Mouse (Mus musculus) duodenum, adult 2 months (tissue): Measurements from ENCODE around the gene Fmn2. TPM values are rescaled to one million over a fixed set of nuclear protein-coding genes. Genes with fewer than 3 reads are reported as not detected.

Experiments used
- polyA plus RNA-seq: library from polyadenylated mRNA; depleted of rRNA; stranded (reverse); fragments of >200 nt; gene quantifications from 2 replicates; pipeline ENCODE4 v1.2.3, GENCODE M21; 2012; ENCODE audit warnings: low replicate concordance; rRNA removed

The Fmn2 gene
- 0.07 and 0.09 TPM in 2 replicates for polyA plus RNA-seq

DNA sequence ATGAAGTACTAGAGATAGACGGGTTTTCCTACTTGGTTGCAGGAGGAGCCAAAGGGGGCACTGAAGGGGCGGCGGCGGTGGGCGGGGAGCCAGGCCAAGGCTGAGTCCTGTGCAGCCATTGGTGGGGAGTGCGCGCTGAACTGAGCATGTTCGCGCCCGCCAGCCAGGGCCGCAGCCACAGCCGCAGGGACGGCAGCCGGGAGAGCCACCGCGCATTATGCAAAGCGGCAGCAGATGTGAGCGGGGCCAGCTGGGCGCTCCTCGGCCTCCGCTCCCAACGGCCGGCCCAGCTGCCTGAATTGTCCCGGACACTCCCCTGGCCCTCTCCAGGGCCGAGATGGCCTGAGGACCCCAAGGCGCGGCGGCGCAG, at the start of gene Fmn2:
Gene Fmn2 (plus strand): TSS at position 165 of the 370 bp plus-strand sequence.

Other genes with a start within 250 kb of the Fmn2 start
- gene Olfr419, start 249.8 kb upstream of the Fmn2 start, polyA plus RNA-seq: not detected in 2 replicates
- 0.41 TPM in 1 of 2 replicates, not detected in the other for gene Mptx1, start 171.3 kb upstream of the Fmn2 start, polyA plus RNA-seq
- not detected in 2 replicates for gene Olfr417, start 136.7 kb upstream of the Fmn2 start, polyA plus RNA-seq
- not detected in 2 replicates for gene Olfr248, start 110.8 kb upstream of the Fmn2 start, polyA plus RNA-seq
- gene Olfr414, start 77.8 kb upstream of the Fmn2 start, polyA plus RNA-seq: not detected in 2 replicates
- gene Olfr220, start 59.7 kb upstream of the Fmn2 start, polyA plus RNA-seq: not detected in 2 replicates